Mouse (Mus musculus) embryo, embryonic 11.5 days (tissue): ENCODE results near the gene Pcyt1a.

Experiments
- DNase-seq: peaks from one replicate; pipeline ENCODE4 v3.0.0-alpha.2; 2012; ENCODE audit warnings: low read depth, low spot score

Gene Pcyt1a

GRCm38 (mm10) chr16:32430474-32431046 lies at the start of gene Pcyt1a:
Gene Pcyt1a, plus strand, starts transcription at chr16:32430921.
- peak; percentile 87 for DNase-seq

- DNase-seq: no peak
Measured at GRCm38 (mm10) chr16:32382901-32383300, 47.8 kb upstream of the Pcyt1a start.

GRCm38 (mm10) chr16:32384885-32385284 lies 45.8 kb upstream of the Pcyt1a start:
- DNase-seq: no peak

- DNase-seq: no peak
Measured at GRCm38 (mm10) chr16:32386826-32387225, 43.9 kb upstream of the Pcyt1a start.

- DNase-seq: no peak
Measured at GRCm38 (mm10) chr16:32389049-32389448, 41.7 kb upstream of the Pcyt1a start.

- no peak for DNase-seq
Measured at GRCm38 (mm10) chr16:32389841-32390240, 40.9 kb upstream of the Pcyt1a start.

GRCm38 (mm10) chr16:32390882-32391281 lies 39.8 kb upstream of the Pcyt1a start:
- no peak for DNase-seq

GRCm38 (mm10) chr16:32395679-32396540 lies 34.8 kb upstream of the Pcyt1a start:
- DNase-seq: no peak

- DNase-seq: no peak
Measured at GRCm38 (mm10) chr16:32396541-32396835, 34.2 kb upstream of the Pcyt1a start.

- no peak for DNase-seq
Measured at GRCm38 (mm10) chr16:32398206-32398605, 32.5 kb upstream of the Pcyt1a start.

GRCm38 (mm10) chr16:32400267-32400666 lies 30.5 kb upstream of the Pcyt1a start, which contains the start of gene Tm4sf19:
Gene Tm4sf19, plus strand, starts transcription at chr16:32400506.
- DNase-seq: no peak

GRCm38 (mm10) chr16:32401335-32401965 lies 29.3 kb upstream of the Pcyt1a start:
- DNase-seq: no peak

- no peak for DNase-seq
Measured at GRCm38 (mm10) chr16:32402818-32403217, 27.9 kb upstream of the Pcyt1a start.

GRCm38 (mm10) chr16:32405716-32406115 lies 25.0 kb upstream of the Pcyt1a start:
- no peak for DNase-seq

GRCm38 (mm10) chr16:32406671-32407070 lies 24.1 kb upstream of the Pcyt1a start:
- DNase-seq: no peak

GRCm38 (mm10) chr16:32407730-32408129 lies 23.0 kb upstream of the Pcyt1a start:
- no peak for DNase-seq

- DNase-seq: no peak
Measured at GRCm38 (mm10) chr16:32417457-32417856, 13.3 kb upstream of the Pcyt1a start.

GRCm38 (mm10) chr16:32419517-32420483 lies 10.9 kb upstream of the Pcyt1a start, which contains the start of gene Tctex1d2:
Gene Tctex1d2, plus strand, starts transcription at chr16:32419702.
- DNase-seq: peak; percentile 88

GRCm38 (mm10) chr16:32427506-32427905 lies 3.2 kb upstream of the Pcyt1a start:
- no peak for DNase-seq

- DNase-seq: no peak
Measured at GRCm38 (mm10) chr16:32431047-32431591, 398 bp downstream of the Pcyt1a start.

GRCm38 (mm10) chr16:32431926-32432325 lies 1.2 kb downstream of the Pcyt1a start:
- no peak for DNase-seq
